Mouse (Mus musculus): ENCODE measurements around the gene A430078G23Rik.
"Not testable (repeated sequence)": the region's sequence is repeated elsewhere in the genome, so short reads cannot be mapped to it uniquely, and the experiment has no call there.

DNA sequence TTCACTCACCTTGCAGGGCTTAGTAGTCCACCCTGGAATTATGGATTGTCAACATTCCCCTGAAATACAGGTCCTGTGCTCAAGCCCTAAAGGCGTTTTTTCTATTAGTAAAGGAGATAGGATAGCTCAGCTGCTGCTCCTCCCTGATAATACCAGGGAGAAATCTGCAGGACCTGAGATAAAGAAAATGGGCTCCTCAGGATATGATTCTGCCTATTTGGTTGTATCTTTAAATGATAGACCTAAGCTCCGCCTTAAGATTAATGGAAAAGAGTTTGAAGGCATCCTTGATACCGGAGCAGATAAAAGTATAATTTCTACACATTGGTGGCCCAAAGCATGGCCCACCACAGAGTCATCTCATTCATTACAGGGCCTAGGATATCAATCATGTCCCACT is 12.5 kb upstream of the A430078G23Rik start:
- TF ChIP-seq CTCF (IDR thresholded peaks at IDR 0.05; ENCODE audit: extremely low read depth, insufficient read depth, insufficient read length, insufficient replicate concordance); POLR2A (IDR thresholded peaks at IDR 0.05; ENCODE audit: low read depth, low read length): not testable (repeated sequence)
